Comparison of ENCODE assay signal across 8 mouse cellular contexts in the genomic region with DNA sequence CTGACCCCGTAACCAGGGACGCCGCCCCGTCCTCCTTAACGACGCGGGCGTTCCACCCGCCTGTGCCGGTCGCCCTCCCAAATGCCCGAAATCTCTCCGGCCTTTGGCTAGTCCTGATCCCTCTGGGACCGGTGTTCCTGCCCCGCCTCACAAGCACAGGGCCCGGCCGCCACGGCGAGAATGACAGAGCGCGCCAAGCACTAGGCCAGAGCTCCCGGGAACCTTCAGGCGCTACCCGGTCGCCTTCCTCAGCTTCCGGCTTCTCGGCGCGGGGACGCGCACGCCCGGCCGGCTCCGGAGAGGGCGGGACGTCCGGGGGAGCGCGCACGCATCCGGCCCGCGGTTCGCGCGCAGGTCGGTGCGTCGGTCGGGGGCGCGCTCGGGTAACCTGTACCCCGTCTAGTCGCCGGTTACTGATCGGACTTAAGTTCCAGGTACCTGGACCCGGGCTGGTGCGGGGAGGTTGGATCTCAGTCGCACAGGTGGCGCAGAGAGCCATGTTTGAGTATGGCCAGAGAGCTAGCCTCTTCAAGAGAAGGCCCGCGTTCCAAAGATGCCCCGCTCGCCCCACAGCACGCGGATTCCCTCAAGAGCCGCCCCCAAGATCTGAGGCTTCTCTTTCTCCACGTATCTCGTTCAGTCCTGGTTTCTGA. TPM values are rescaled to one million over a fixed set of nuclear protein-coding genes. Genes with fewer than 3 reads are reported as not detected.
A peak's percentile ranks its signal among the peaks of the same experiment; 100 is the strongest.
DNase-seq lines count a peak whose midpoint lies in the region; ATAC-seq lines count a peak whose summit lies in the region.

A gene (plus strand): TSS at position 41 of the 653 bp plus-strand sequence.

- peaks cover 31% of the 10 kb centered on the region for H3K4me1 ChIP-seq in megakaryocyte, embryonic 14.5 days

- H3K27me3 ChIP-seq in megakaryocyte, embryonic 14.5 days (replicated peaks): no peaks in the 10 kb centered on the region

- peaks cover 28% of the 10 kb centered on the region for H3K36me3 ChIP-seq in megakaryocyte, embryonic 14.5 days (replicated peaks; ENCODE audit: low read length)

- DNase-seq in ZHBTc4 (ENCODE audit: low read depth, low spot score): peak; percentile 96
- peak; percentile 86 to 88 for DNase-seq in gastrocnemius, adult 8-10 months (ENCODE audit: low spot score in 2 of 2)
- peak; percentile 64 for DNase-seq in hindlimb bud, embryonic 11.5 days (ENCODE audit: extremely low spot score, low read depth, low spot score)
- peak; percentile 81 to 88 for DNase-seq in left cerebral cortex, adult 8-10 months (ENCODE audit: low spot score in 2 of 2)
- peak; percentile 94 for DNase-seq in right cerebral cortex, postnatal 10 days (ENCODE audit: low spot score in 2 of 2)
- peak; percentile 86 for DNase-seq in urinary bladder, postnatal 25 days (ENCODE audit: low spot score)

- peak within 1 kb of the TSS; percentile 99 for H3K4me3 ChIP-seq in megakaryocyte, embryonic 14.5 days (replicated peaks)

- peak; percentile 63 for ATAC-seq in common myeloid progenitor, adult 5-6 weeks (replicated peaks; ENCODE audit: low read depth, poor library complexity, severe bottlenecking)

- H3K9me3 ChIP-seq in megakaryocyte, embryonic 14.5 days: no peaks in the 10 kb centered on the region

RNA-seq across cellular contexts. Expression of the gene that starts here (rescaled TPM):
- total RNA-seq in common myeloid progenitor, adult 5-6 weeks (2017): 38.9 and 60.6 TPM in 2 replicates
- total RNA-seq in gastrocnemius, adult 8-10 months (2022): 10 to 100 TPM; 32.9 to 34.2 (median 33.5) TPM
- total RNA-seq in left cerebral cortex, adult 8-10 months (2022): 10 to 100 TPM; 43.3 to 54.7 (median 48.8) TPM
- polyA plus RNA-seq in megakaryocyte, embryonic 14.5 days (2012; ENCODE audit: insufficient read depth, low replicate concordance): 87.2 and 163 TPM in 2 replicates

Comparison
In these comparisons a context has a peak if more than half of its experiments do, and no peak if none do; other contexts are left out.
1. Peak in every context shown above with its lines: DNase-seq, ATAC-seq and H3K4me3 ChIP-seq.